Mouse (Mus musculus): ENCODE data around the gene Zbtb20.

The Zbtb20 gene

GRCm38 (mm10) chr16:43458726-43459223, 583.1 kb downstream of the Zbtb20 start:
- peak; percentile 83 for DNase-seq

- peak; percentile 82 for DNase-seq
Measured at GRCm38 (mm10) chr16:43461745-43462378, 586.2 kb downstream of the Zbtb20 start.

- DNase-seq, result peak; percentile 92
Measured at GRCm38 (mm10) chr16:43462470-43463455, 587.1 kb downstream of the Zbtb20 start.

GRCm38 (mm10) chr16:43463684-43464475, 588.2 kb downstream of the Zbtb20 start:
- DNase-seq, result peak; percentile 91

GRCm38 (mm10) chr16:43464476-43465080, 588.9 kb downstream of the Zbtb20 start:
- peak; percentile 99 for DNase-seq

GRCm38 (mm10) chr16:43465368-43465839, 589.7 kb downstream of the Zbtb20 start:
- DNase-seq, result peak; percentile 72

GRCm38 (mm10) chr16:43465921-43466748, 590.5 kb downstream of the Zbtb20 start:
- DNase-seq, result peak; percentile 80

- peak; percentile 95 for DNase-seq
Measured at GRCm38 (mm10) chr16:43466749-43467065, 591.0 kb downstream of the Zbtb20 start.

GRCm38 (mm10) chr16:43471060-43471459, 595.4 kb downstream of the Zbtb20 start:
- no peak for DNase-seq

- DNase-seq, result peak; percentile 93
Measured at GRCm38 (mm10) chr16:43474941-43475728, 599.5 kb downstream of the Zbtb20 start.

GRCm38 (mm10) chr16:43476921-43477320, 601.2 kb downstream of the Zbtb20 start:
- no peak for DNase-seq

GRCm38 (mm10) chr16:43478352-43478751, 602.7 kb downstream of the Zbtb20 start:
- DNase-seq, result peak; percentile 60

- DNase-seq, result no peak
Measured at GRCm38 (mm10) chr16:43480532-43480931, 604.9 kb downstream of the Zbtb20 start.

- DNase-seq, result no peak
Measured at GRCm38 (mm10) chr16:43482125-43482524, 606.4 kb downstream of the Zbtb20 start.

- no peak for DNase-seq
Measured at GRCm38 (mm10) chr16:43482738-43483137, 607.1 kb downstream of the Zbtb20 start.

- no peak for DNase-seq
Measured at GRCm38 (mm10) chr16:43484400-43484799, 608.7 kb downstream of the Zbtb20 start.

- DNase-seq, result peak; percentile 46
Measured at GRCm38 (mm10) chr16:43489362-43489761, 613.7 kb downstream of the Zbtb20 start.

- peak; percentile 65 for DNase-seq
Measured at GRCm38 (mm10) chr16:43489984-43490383, 614.3 kb downstream of the Zbtb20 start.

- no peak for DNase-seq
Measured at GRCm38 (mm10) chr16:43492863-43493262, 617.2 kb downstream of the Zbtb20 start.

GRCm38 (mm10) chr16:43493596-43494385, 618.1 kb downstream of the Zbtb20 start:
- DNase-seq, result no peak

All from heart, adult 11 months (tissue).